Mouse (Mus musculus) G1E (cell line): Measurements from ENCODE around the gene Ak1.

Source experiments
- CTCF ChIP-seq: IDR thresholded peaks from 2 replicates; pipeline ENCODE4 v1.5.1; 2012; ENCODE audit warnings: low read depth, low read length, inconsistent platforms, mixed read lengths
- POLR2AphosphoS5 ChIP-seq: IDR thresholded peaks from 2 replicates; pipeline ENCODE4 v1.6.1; 2012; ENCODE audit warnings: low read depth, low read length, inconsistent platforms; ENCODE audit not compliant: insufficient replicate concordance

- TF ChIP-seq CTCF: no peak
- TF ChIP-seq POLR2AphosphoS5: no peak
These were observed 49.6 kb downstream of the Ak1 start for GRCm38 (mm10) chr2:32671147-32671546.
